Mouse (Mus musculus): ENCODE results near the gene Thsd4. TPM values are rescaled to one million over a fixed set of nuclear protein-coding genes. Genes with fewer than 3 reads are reported as not detected.
"Not testable (repeated sequence)": the region's sequence is repeated elsewhere in the genome, so short reads cannot be mapped to it uniquely, and the experiment has no call there.

Gene Thsd4
- polyA plus RNA-seq, 1 experiment from 2014 or later = 9.4 TPM

- no peak overlapping the region for H3K9ac ChIP-seq
- H3K4me2 ChIP-seq = no peak overlapping the region
- no peak overlapping the region for H3K4me3 ChIP-seq (replicated peaks)
- no peak for ATAC-seq (ENCODE audit: low FRiP score)
- no peaks in the 10 kb centered on the region for H3K9me3 ChIP-seq
- H3K36me3 ChIP-seq (replicated peaks) = no peaks in the 10 kb centered on the region
- WGBS = 81% methylated on average over 1 of the region's 1 CpGs
- H3K27me3 ChIP-seq = peaks cover 30% of the 10 kb centered on the region
- H3K27ac ChIP-seq = 0 out of 2 replicates have a peak overlapping the region, but pooled peaks have one; percentile 25
- H3K4me1 ChIP-seq = peaks cover 31% of the 10 kb centered on the region
Observed at GRCm38 (mm10) chr9:60284318-60284717, 237.5 kb downstream of the Thsd4 start.

DNA sequence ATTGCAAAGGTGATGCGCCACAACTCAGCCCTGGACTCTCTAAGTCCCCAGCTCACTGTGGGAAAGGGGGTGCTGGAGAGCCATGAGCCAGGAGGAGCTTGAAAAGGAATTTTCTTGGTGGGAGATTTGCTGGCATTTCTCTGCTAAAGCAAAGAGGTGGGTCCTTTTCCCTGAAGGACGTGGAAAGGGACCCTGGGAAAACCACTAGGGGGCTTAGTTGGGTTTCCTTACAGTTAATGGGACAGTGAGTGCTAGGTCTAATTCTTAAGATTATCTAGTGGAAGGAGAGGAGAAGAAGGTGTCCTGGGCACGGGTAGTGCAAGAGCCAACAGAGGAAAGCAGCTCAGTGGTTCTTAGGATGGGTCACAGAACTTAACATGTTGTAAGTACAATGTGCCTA, 238.3 kb downstream of the Thsd4 start:
- H3K27ac ChIP-seq = no peak overlapping the region
- peaks cover 36% of the 10 kb centered on the region for H3K27me3 ChIP-seq
- no peaks in the 10 kb centered on the region for H3K9me3 ChIP-seq
- no peak overlapping the region for H3K4me3 ChIP-seq (replicated peaks)
- no peak overlapping the region for H3K4me2 ChIP-seq
- no peak for ATAC-seq (ENCODE audit: low FRiP score)
- WGBS = 59% methylated on average over 3 of the region's 3 CpGs
- no peak overlapping the region for H3K9ac ChIP-seq
- H3K36me3 ChIP-seq (replicated peaks) = no peaks in the 10 kb centered on the region
- peaks cover 31% of the 10 kb centered on the region for H3K4me1 ChIP-seq

- Histone ChIP-seq H3K4me2 (no peak overlapping the region), H3K4me3 (replicated peaks) (no peak overlapping the region), H3K9me3 (no peaks in the 10 kb centered on the region), H3K27ac (no peak overlapping the region), H3K36me3 (replicated peaks) (no peaks in the 10 kb centered on the region), H3K27me3 (peaks cover 52% of the 10 kb centered on the region), H3K9ac (no peak overlapping the region), H3K4me1 (peaks cover 39% of the 10 kb centered on the region)
- ATAC-seq (ENCODE audit: low FRiP score) = no peak
- 69% methylated on average over 11 of the region's 11 CpGs for WGBS
Observed at GRCm38 (mm10) chr9:60281281-60281680, 240.6 kb downstream of the Thsd4 start.

- 86% methylated on average over 5 of the region's 5 CpGs for WGBS
- ATAC-seq (ENCODE audit: low FRiP score) = no peak
- Histone ChIP-seq H3K4me3 (replicated peaks) (no peak overlapping the region), H3K27me3 (peaks cover 51% of the 10 kb centered on the region), H3K36me3 (replicated peaks) (no peaks in the 10 kb centered on the region), H3K9me3 (no peaks in the 10 kb centered on the region), H3K27ac (no peak overlapping the region), H3K4me2 (no peak overlapping the region), H3K4me1 (peaks cover 40% of the 10 kb centered on the region), H3K9ac (no peak overlapping the region)
Observed at GRCm38 (mm10) chr9:60280786-60281185, 241.1 kb downstream of the Thsd4 start.

DNA sequence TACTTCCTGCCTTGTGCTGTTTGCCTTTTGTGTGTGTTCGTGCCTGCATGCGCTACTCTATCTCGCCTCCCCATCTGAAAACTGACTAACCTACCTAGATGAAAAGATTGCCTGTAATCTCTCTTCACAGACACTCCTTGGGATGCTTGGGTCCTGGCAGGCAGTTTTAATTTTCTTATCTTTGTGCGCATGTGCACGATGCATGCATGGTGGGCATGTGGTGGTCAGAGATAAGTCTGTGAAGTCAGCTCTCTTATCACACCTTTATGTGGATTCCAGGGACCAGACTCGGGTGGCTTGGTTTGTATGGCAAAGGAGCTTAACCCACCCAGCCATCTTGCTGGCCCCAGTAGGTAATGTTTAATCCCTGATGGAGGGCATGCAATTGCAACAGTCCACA, 242.3 kb downstream of the Thsd4 start:
- no peak for ATAC-seq (ENCODE audit: low FRiP score)
- H3K4me2 ChIP-seq = no peak overlapping the region
- 87% methylated on average over 6 of the region's 6 CpGs for whole genome bisulfite sequencing
- H3K27ac ChIP-seq = no peak overlapping the region
- no peaks in the 10 kb centered on the region for H3K9me3 ChIP-seq
- H3K27me3 ChIP-seq = peaks cover 58% of the 10 kb centered on the region
- peaks cover 40% of the 10 kb centered on the region for H3K4me1 ChIP-seq
- no peak overlapping the region for H3K9ac ChIP-seq
- no peaks in the 10 kb centered on the region for H3K36me3 ChIP-seq (replicated peaks)
- H3K4me3 ChIP-seq (replicated peaks) = no peak overlapping the region

DNA sequence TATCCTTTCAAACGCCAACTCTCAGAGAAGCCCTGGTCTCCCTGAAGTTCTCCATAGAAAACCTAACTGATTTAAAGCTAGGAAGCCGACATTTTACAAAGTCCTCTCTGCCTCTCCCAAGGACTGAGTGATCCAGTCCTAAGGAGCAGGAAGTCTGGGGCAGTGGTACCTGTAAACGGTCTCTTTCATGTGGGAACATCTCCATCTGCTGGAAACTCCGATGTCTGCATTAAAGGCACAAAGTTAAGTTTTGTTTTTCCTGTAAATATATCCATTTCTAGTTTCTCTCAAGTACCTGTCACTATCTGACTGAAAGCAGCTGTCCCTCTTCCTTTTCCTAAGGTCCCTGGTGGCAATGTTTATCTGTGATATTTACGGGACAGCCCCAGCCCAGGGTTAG, 245.5 kb downstream of the Thsd4 start:
- peaks cover 33% of the 10 kb centered on the region for H3K4me1 ChIP-seq
- no peaks in the 10 kb centered on the region for H3K9me3 ChIP-seq
- H3K36me3 ChIP-seq (replicated peaks) = no peaks in the 10 kb centered on the region
- 18% methylated on average over 5 of the region's 5 CpGs for WGBS
- ATAC-seq (ENCODE audit: low FRiP score) = 0 out of 2 replicates have a peak, but pooled peaks have one; percentile 44
- no peak overlapping the region for H3K9ac ChIP-seq
- 0 out of 2 replicates have a peak overlapping the region, but pooled peaks have one; percentile 25 for H3K4me2 ChIP-seq
- no peak overlapping the region for H3K4me3 ChIP-seq (replicated peaks)
- H3K27ac ChIP-seq = no peak overlapping the region
- H3K27me3 ChIP-seq = peaks cover 68% of the 10 kb centered on the region

GRCm38 (mm10) chr9:60275410-60276159, 246.3 kb downstream of the Thsd4 start:
- H3K27ac ChIP-seq = no peak overlapping the region
- H3K4me2 ChIP-seq = peak overlapping the region; percentile 25
- H3K9ac ChIP-seq = no peak overlapping the region
- peaks cover 27% of the 10 kb centered on the region for H3K4me1 ChIP-seq
- H3K9me3 ChIP-seq = no peaks in the 10 kb centered on the region
- no peak overlapping the region for H3K4me3 ChIP-seq (replicated peaks)
- H3K27me3 ChIP-seq = peaks cover 66% of the 10 kb centered on the region
- 9% methylated on average over 12 of the region's 12 CpGs for WGBS
- peak; percentile 73 for ATAC-seq (ENCODE audit: low FRiP score)
- H3K36me3 ChIP-seq (replicated peaks) = no peaks in the 10 kb centered on the region

DNA sequence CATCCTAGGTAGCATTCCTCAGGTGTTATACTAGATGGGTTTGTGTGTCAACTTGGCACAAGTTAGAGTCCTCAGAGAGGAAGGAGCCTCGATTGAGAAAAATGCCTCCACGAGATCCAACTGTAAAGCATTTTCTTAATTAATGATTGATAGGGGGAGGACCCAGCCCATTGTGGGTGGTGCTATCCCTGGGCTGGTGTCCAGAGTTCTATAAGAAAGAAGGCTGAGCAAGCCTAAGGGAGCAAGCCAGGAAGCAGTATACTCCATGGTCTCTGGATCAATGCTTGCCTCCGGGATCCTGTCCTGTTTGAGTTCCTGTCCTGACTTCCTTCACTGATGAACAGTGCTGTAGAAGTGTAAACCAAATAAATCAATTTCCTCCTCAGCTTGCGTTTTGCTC, 247.3 kb downstream of the Thsd4 start:
- no peak overlapping the region for H3K9ac ChIP-seq
- H3K27ac ChIP-seq = no peak overlapping the region
- H3K4me1 ChIP-seq = peaks cover 27% of the 10 kb centered on the region
- H3K4me3 ChIP-seq (replicated peaks) = no peak overlapping the region
- 90% methylated on average over 4 of the region's 4 CpGs for WGBS
- peaks cover 66% of the 10 kb centered on the region for H3K27me3 ChIP-seq
- ATAC-seq (ENCODE audit: low FRiP score) = no peak
- H3K4me2 ChIP-seq = no peak overlapping the region
- no peaks in the 10 kb centered on the region for H3K9me3 ChIP-seq
- H3K36me3 ChIP-seq (replicated peaks) = no peaks in the 10 kb centered on the region

GRCm38 (mm10) chr9:60272345-60272744, 249.5 kb downstream of the Thsd4 start:
- not testable (repeated sequence) for H3K9me3 ChIP-seq; ATAC-seq (ENCODE audit: low FRiP score); H3K9ac ChIP-seq; H3K27ac ChIP-seq; H3K36me3 ChIP-seq (replicated peaks); H3K4me3 ChIP-seq (replicated peaks); H3K4me2 ChIP-seq
- peaks cover 37% of the 10 kb centered on the region for H3K4me1 ChIP-seq
- 88% methylated on average over 8 of the region's 8 CpGs for WGBS
- peaks cover 55% of the 10 kb centered on the region for H3K27me3 ChIP-seq

GRCm38 (mm10) chr9:60271940-60272339, 249.9 kb downstream of the Thsd4 start:
- H3K27me3 ChIP-seq = peaks cover 51% of the 10 kb centered on the region
- ATAC-seq (ENCODE audit: low FRiP score) = no peak
- H3K4me2 ChIP-seq = no peak overlapping the region
- no peak overlapping the region for H3K27ac ChIP-seq
- no peak overlapping the region for H3K9ac ChIP-seq
- H3K36me3 ChIP-seq (replicated peaks) = no peaks in the 10 kb centered on the region
- no peaks in the 10 kb centered on the region for H3K9me3 ChIP-seq
- peaks cover 38% of the 10 kb centered on the region for H3K4me1 ChIP-seq
- WGBS = 77% methylated on average over 2 of the region's 2 CpGs
- H3K4me3 ChIP-seq (replicated peaks) = no peak overlapping the region

DNA sequence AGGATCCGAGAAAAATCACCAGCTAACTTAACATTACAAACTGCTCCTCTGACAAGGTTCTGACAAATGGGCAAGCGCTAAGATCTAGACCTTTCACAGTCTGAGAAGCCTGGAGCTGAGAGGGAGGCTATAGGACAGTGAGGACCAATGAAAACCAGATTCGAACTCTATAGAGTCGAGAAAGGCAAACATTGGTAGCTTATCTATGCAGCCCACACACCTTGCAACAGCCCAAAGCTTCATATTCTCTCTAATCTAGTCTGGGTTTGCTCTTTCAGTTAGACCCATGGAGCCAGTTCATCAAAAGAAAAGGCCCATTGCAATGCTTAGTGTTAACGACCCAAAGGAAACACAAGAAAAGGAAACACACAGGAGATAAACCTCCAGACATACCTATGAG, 252.0 kb downstream of the Thsd4 start:
- H3K27me3 ChIP-seq = peaks cover 41% of the 10 kb centered on the region

DNA sequence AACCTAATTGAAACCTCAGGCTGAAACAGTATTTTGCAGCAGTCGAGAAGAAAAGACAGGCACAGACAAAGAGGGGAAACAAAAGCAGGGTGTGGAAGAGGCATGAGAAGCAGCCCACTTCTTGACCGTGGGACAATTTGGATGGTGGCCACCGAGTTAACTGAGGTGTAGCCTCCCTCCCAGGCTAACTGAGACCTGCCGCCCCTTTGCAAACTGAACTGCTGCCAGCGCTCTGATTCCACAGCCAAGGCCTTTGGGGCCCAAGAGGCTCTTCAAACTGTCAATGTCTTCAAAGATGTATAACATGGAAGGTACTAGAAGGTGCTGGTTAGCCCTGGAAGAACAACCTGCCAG, 254.6 kb downstream of the Thsd4 start:
- H3K36me3 ChIP-seq (replicated peaks) = no peaks in the 10 kb centered on the region
- H3K4me1 ChIP-seq = peaks cover 40% of the 10 kb centered on the region
- no peak overlapping the region for H3K9ac ChIP-seq
- peak overlapping the region; percentile 82 for H3K27ac ChIP-seq
- H3K27me3 ChIP-seq = peaks cover 43% of the 10 kb centered on the region
- ATAC-seq (ENCODE audit: low FRiP score) = no peak
- no peak overlapping the region for H3K4me3 ChIP-seq (replicated peaks)
- no peaks in the 10 kb centered on the region for H3K9me3 ChIP-seq
- 13% methylated on average over 5 of the region's 5 CpGs for WGBS
- peak overlapping the region; percentile 32 for H3K4me2 ChIP-seq

More for the DNA sequence above, 252.0 kb downstream of the Thsd4 start:
- ATAC-seq (ENCODE audit: low FRiP score) = no peak
- H3K9ac ChIP-seq = no peak overlapping the region
- no peaks in the 10 kb centered on the region for H3K36me3 ChIP-seq (replicated peaks)
- H3K27ac ChIP-seq = no peak overlapping the region
- H3K4me2 ChIP-seq = no peak overlapping the region
- no peaks in the 10 kb centered on the region for H3K9me3 ChIP-seq
- 87% methylated on average over 5 of the region's 5 CpGs for WGBS
- H3K4me1 ChIP-seq = peaks cover 37% of the 10 kb centered on the region
- no peak overlapping the region for H3K4me3 ChIP-seq (replicated peaks)

GRCm38 (mm10) chr9:60266583-60267272, 255.1 kb downstream of the Thsd4 start:
- ATAC-seq (ENCODE audit: low FRiP score) = peak; percentile 78
- Histone ChIP-seq H3K4me1 (peaks cover 40% of the 10 kb centered on the region), H3K9me3 (no peaks in the 10 kb centered on the region), H3K4me3 (replicated peaks) (no peak overlapping the region), H3K27me3 (peaks cover 47% of the 10 kb centered on the region), H3K9ac (no peak overlapping the region), H3K36me3 (replicated peaks) (no peaks in the 10 kb centered on the region), H3K27ac (peak overlapping the region; percentile 82), H3K4me2 (peak overlapping the region; percentile 32)
- WGBS = 7% methylated on average over 15 of the region's 15 CpGs

All from forebrain, embryonic 12.5 days (tissue).